Mouse (Mus musculus): ENCODE measurements around the gene Prr18. TPM values are rescaled to one million over a fixed set of nuclear protein-coding genes. Genes with fewer than 3 reads are reported as not detected.

The Prr18 gene
- total RNA-seq, 2 experiments from 2014 or later, result 0.30 to 0.83 TPM

GRCm38 (mm10) chr17:8388990-8389789 is 51.9 kb downstream of the Prr18 start:
- DNase-seq, result no peak

GRCm38 (mm10) chr17:8389790-8390095 is 52.5 kb downstream of the Prr18 start:
- no peak for DNase-seq

GRCm38 (mm10) chr17:8390487-8390886 is 53.2 kb downstream of the Prr18 start:
- no peak for DNase-seq

Other genes with a start within 250 kb of the Prr18 start
- gene Gm49673, start 189.7 kb upstream of the Prr18 start, total RNA-seq (2021), result under 1 TPM in 1 of 2 experiments, not detected in 1; 0.30 TPM
- 10 to 100 TPM; 57.3 to 67.8 TPM for gene Rnaset2a, start 189.4 kb upstream of the Prr18 start, total RNA-seq (2021)
- gene Fgfr1op, start 172.0 kb upstream of the Prr18 start, total RNA-seq (2021), result 10 to 100 TPM; 21.9 to 24.5 TPM
- not detected for gene Ccr6, start 101.4 kb upstream of the Prr18 start, total RNA-seq (2021)
- gene Mpc1, start 54.6 kb upstream of the Prr18 start, total RNA-seq (2021), result 100 to 1,000 TPM; 391 to 415 TPM
- 10 to 100 TPM; 41.1 to 43.5 TPM for gene Sft2d1, start 26.4 kb upstream of the Prr18 start, total RNA-seq (2021)
- not detected for gene T2, start 18.5 kb downstream of the Prr18 start, total RNA-seq (2021)
- gene T, start 97.0 kb downstream of the Prr18 start, total RNA-seq (2021), result not detected
- 10 to 100 TPM; 20.6 to 62.1 TPM for gene Pde10a, start 187.9 kb downstream of the Prr18 start, total RNA-seq (2021)
- not detected for gene Gm17087, start 229.5 kb downstream of the Prr18 start, total RNA-seq (2021)

Data from adrenal gland, postnatal 36 days (tissue).